Mouse (Mus musculus): ENCODE measurements around the gene Dpt.

DNA sequence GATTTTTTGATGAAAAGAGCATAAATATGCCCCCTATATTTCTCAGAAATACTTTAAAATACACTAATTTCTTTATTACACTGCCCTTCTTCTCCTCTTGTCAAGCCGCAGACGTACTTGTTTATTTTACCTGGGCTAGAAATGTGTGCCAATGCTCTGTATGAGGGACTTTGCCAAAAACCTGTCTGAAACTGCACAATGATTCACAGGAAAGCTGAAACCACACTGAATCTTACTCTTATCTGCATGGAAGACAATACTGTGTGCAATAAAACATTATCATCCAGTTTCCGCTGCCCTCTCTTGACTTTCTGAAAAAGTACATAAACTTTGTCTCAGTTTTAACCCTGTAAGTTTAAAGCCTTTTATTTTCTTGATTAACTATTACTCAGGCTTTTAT is 20.9 kb downstream of the Dpt start:
- no peak for TF ChIP-seq POLR2A (IDR thresholded peaks at IDR 0.05; ENCODE audit: borderline replicate concordance, extremely low read depth, low read depth, low read length)
- TF ChIP-seq CTCF (IDR thresholded peaks at IDR 0.05; ENCODE audit: insufficient read depth, low read length) = no peak

Data from lung, adult 2 months (tissue).